Comparison of ENCODE assay signal across 9 mouse cellular contexts in genomic region chr9:58216402-58216801, GRCm38 (mm10). TPM values are rescaled to one million over a fixed set of nuclear protein-coding genes. Genes with fewer than 3 reads are reported as not detected.
DNase-seq lines count a peak whose midpoint lies in the region; ATAC-seq and TF ChIP-seq lines count a peak whose summit lies in the region.
"Had no signal": no experiment of that assay in that cellular context is flagged by ENCODE, and none has a peak within 500 bp of the region (broad histone marks: within the 10 kb centered on the region; RNA-seq: fewer than 3 reads in every experiment).

No protein-coding gene starts in this region.

- H3K4me1 ChIP-seq in kidney, embryonic 15.5 days, result peaks cover 45% of the 10 kb centered on the region
- H3K4me1 ChIP-seq in bone marrow macrophage, adult 2 months (ENCODE audit: control insufficient read depth, insufficient read depth, low read length), result no peaks in the 10 kb centered on the region
- H3K4me1 ChIP-seq in hindbrain, embryonic 12.5 days, result peaks cover 22% of the 10 kb centered on the region
- no peaks in the 10 kb centered on the region for H3K4me1 ChIP-seq in stomach, postnatal 0 days (replicated peaks; ENCODE audit: control insufficient read depth, insufficient read depth)

- no peak overlapping the region for H3K4me2 ChIP-seq in kidney, embryonic 15.5 days
- H3K4me2 ChIP-seq in hindbrain, embryonic 12.5 days (replicated peaks), result no peak overlapping the region
- no peak overlapping the region for H3K4me2 ChIP-seq in stomach, postnatal 0 days (replicated peaks; ENCODE audit: low read depth)
- H3K4me2 ChIP-seq: embryonic facial prominence, embryonic 13.5 days had no signal

- peak; percentile 33 for TF ChIP-seq CTCF in bone marrow macrophage, adult 2 months (IDR thresholded peaks at IDR 0.05; ENCODE audit: low read depth, low read length)
- peak; percentile 76 for TF ChIP-seq CTCF in stomach, postnatal 0 days (IDR thresholded peaks at IDR 0.05; ENCODE audit: low read depth)

- no peaks in the 10 kb centered on the region for H3K27me3 ChIP-seq in kidney, embryonic 15.5 days
- H3K27me3 ChIP-seq in hindbrain, embryonic 12.5 days, result no peaks in the 10 kb centered on the region
- no peaks in the 10 kb centered on the region for H3K27me3 ChIP-seq in stomach, postnatal 0 days (ENCODE audit: control insufficient read depth, insufficient read depth, low read length)
- H3K27me3 ChIP-seq: embryonic facial prominence, embryonic 13.5 days had no signal

- no peak overlapping the region for H3K4me3 ChIP-seq in kidney, embryonic 15.5 days (replicated peaks)
- no peak overlapping the region for H3K4me3 ChIP-seq in bone marrow macrophage, adult 2 months (ENCODE audit: insufficient read depth, low read length)
- no peak overlapping the region for H3K4me3 ChIP-seq in hindbrain, embryonic 12.5 days
- no peak overlapping the region for H3K4me3 ChIP-seq in stomach, postnatal 0 days (ENCODE audit: low read depth, low read length)
- H3K4me3 ChIP-seq: embryonic facial prominence, embryonic 13.5 days had no signal

- WGBS in kidney, embryonic 15.5 days, result 50% methylated on average over 6 of the region's 6 CpGs
- WGBS in hindbrain, embryonic 12.5 days, result 50% methylated on average over 6 of the region's 6 CpGs
- 53% methylated on average over 6 of the region's 6 CpGs for WGBS in stomach, postnatal 0 days

- H3K9me3 ChIP-seq in kidney, embryonic 15.5 days (replicated peaks), result no peaks in the 10 kb centered on the region
- no peaks in the 10 kb centered on the region for H3K9me3 ChIP-seq in hindbrain, embryonic 12.5 days (replicated peaks)
- no peaks in the 10 kb centered on the region for H3K9me3 ChIP-seq in stomach, postnatal 0 days (ENCODE audit: control insufficient read depth, low read length)
- H3K9me3 ChIP-seq: embryonic facial prominence, embryonic 13.5 days had no signal

- H3K36me3 ChIP-seq in kidney, embryonic 15.5 days, result peaks cover 26% of the 10 kb centered on the region
- no peaks in the 10 kb centered on the region for H3K36me3 ChIP-seq in hindbrain, embryonic 12.5 days
- peaks cover 7% of the 10 kb centered on the region; the same call in 1 of the 2 replicates for H3K36me3 ChIP-seq in stomach, postnatal 0 days (ENCODE audit: control insufficient read depth, insufficient read depth, low read length)

- no peak overlapping the region for H3K9ac ChIP-seq in kidney, embryonic 15.5 days
- no peak overlapping the region for H3K9ac ChIP-seq in hindbrain, embryonic 12.5 days
- no peak overlapping the region for H3K9ac ChIP-seq in stomach, postnatal 0 days (ENCODE audit: low read length)
- H3K9ac ChIP-seq: embryonic facial prominence, embryonic 13.5 days had no signal

- no peak; the same call in 1 of the 2 replicates for ATAC-seq in kidney, embryonic 15.5 days (replicated peaks; ENCODE audit: low FRiP score)
- ATAC-seq in hindbrain, embryonic 12.5 days (ENCODE audit: low FRiP score), result 0 out of 2 replicates have a peak, but pooled peaks have one; percentile 56
- no peak for ATAC-seq in stomach, postnatal 0 days (ENCODE audit: low FRiP score, low TSS enrichment)

- peak; percentile 64 for DNase-seq in kidney, adult 11 months
- DNase-seq in ES-CJ7 (ENCODE audit: low read depth, low spot score), result peak; percentile 83
- peak; percentile 49 for DNase-seq in lung, postnatal 10 days
- peak; percentile 41 for DNase-seq in stomach, postnatal 0 days (ENCODE audit: low spot score)
- no peak for DNase-seq in gastrocnemius, postnatal 25 days

- no peak for TF ChIP-seq POLR2A in bone marrow macrophage, adult 2 months (IDR thresholded peaks at IDR 0.05; ENCODE audit: borderline replicate concordance, low read depth, low read length)

- no peak for TF ChIP-seq EP300 in stomach, postnatal 0 days (optimal IDR thresholded peaks at IDR 0.05)

- no peak overlapping the region for H3K27ac ChIP-seq in kidney, embryonic 15.5 days
- H3K27ac ChIP-seq in bone marrow macrophage, adult 2 months (ENCODE audit: insufficient read depth, low read depth, low read length), result no peak overlapping the region
- H3K27ac ChIP-seq in hindbrain, embryonic 12.5 days, result no peak overlapping the region
- H3K27ac ChIP-seq in stomach, postnatal 0 days (replicated peaks), result no peak overlapping the region
- H3K27ac ChIP-seq: embryonic facial prominence, embryonic 13.5 days had no signal

RNA-seq across cellular contexts. Expression of gene Islr2, which starts 12.3 kb away (rescaled TPM):
- 0.39 and 0.51 TPM in 2 replicates for polyA plus RNA-seq in kidney, embryonic 15.5 days (2015; fragmentation: Nextera tagmentation; extraction: Ambion mirVana)
- not detected in 2 replicates for polyA plus RNA-seq in bone marrow macrophage, adult 2 months (2012; ENCODE audit: insufficient read depth, insufficient read length, missing spikeins)
- polyA plus RNA-seq in hindbrain, embryonic 12.5 days (2016; fragmentation: Nextera tagmentation; extraction: Ambion mirVana), result 9.2 and 10.4 TPM in 2 replicates
- 0.45 and 0.69 TPM in 2 replicates for polyA plus RNA-seq in stomach, postnatal 0 days (2015; fragmentation: Nextera tagmentation; extraction: Ambion mirVana)
- total RNA-seq in gastrocnemius, postnatal 25 days (2021), result 1 to 10 TPM; 4.2 to 4.6 TPM

RNA-seq across cellular contexts. Expression of gene Islr, which starts 12.3 kb away (rescaled TPM):
- polyA plus RNA-seq in kidney, embryonic 15.5 days (2015; fragmentation: Nextera tagmentation; extraction: Ambion mirVana), result 78.7 and 94.7 TPM in 2 replicates
- not detected in 2 replicates for polyA plus RNA-seq in bone marrow macrophage, adult 2 months (2012; ENCODE audit: insufficient read depth, insufficient read length, missing spikeins)
- 47.8 and 59.3 TPM in 2 replicates for polyA plus RNA-seq in hindbrain, embryonic 12.5 days (2016; fragmentation: Nextera tagmentation; extraction: Ambion mirVana)
- polyA plus RNA-seq in stomach, postnatal 0 days (2015; fragmentation: Nextera tagmentation; extraction: Ambion mirVana), result 46.5 and 58.7 TPM in 2 replicates
- total RNA-seq in gastrocnemius, postnatal 25 days (2021), result 10 to 100 TPM; 29.4 to 35.7 TPM

RNA-seq across cellular contexts. Expression of gene Pml, which starts 33.2 kb away (rescaled TPM):
- 21.0 and 24.7 TPM in 2 replicates for polyA plus RNA-seq in kidney, embryonic 15.5 days (2015; fragmentation: Nextera tagmentation; extraction: Ambion mirVana)
- 60.5 and 71.3 TPM in 2 replicates for polyA plus RNA-seq in bone marrow macrophage, adult 2 months (2012; ENCODE audit: insufficient read depth, insufficient read length, missing spikeins)
- polyA plus RNA-seq in hindbrain, embryonic 12.5 days (2016; fragmentation: Nextera tagmentation; extraction: Ambion mirVana), result 9.8 and 10.1 TPM in 2 replicates
- 5.2 and 6.7 TPM in 2 replicates for polyA plus RNA-seq in stomach, postnatal 0 days (2015; fragmentation: Nextera tagmentation; extraction: Ambion mirVana)
- total RNA-seq in gastrocnemius, postnatal 25 days (2021), result 1 to 10 TPM; 3.5 to 4.6 TPM

RNA-seq across cellular contexts. Expression of gene Stoml1, which starts 36.6 kb away (rescaled TPM):
- 29.9 and 33.6 TPM in 2 replicates for polyA plus RNA-seq in kidney, embryonic 15.5 days (2015; fragmentation: Nextera tagmentation; extraction: Ambion mirVana)
- polyA plus RNA-seq in bone marrow macrophage, adult 2 months (2012; ENCODE audit: insufficient read depth, insufficient read length, missing spikeins), result 21.3 and 25.2 TPM in 2 replicates
- polyA plus RNA-seq in hindbrain, embryonic 12.5 days (2016; fragmentation: Nextera tagmentation; extraction: Ambion mirVana), result 63.0 and 67.8 TPM in 2 replicates
- polyA plus RNA-seq in stomach, postnatal 0 days (2015; fragmentation: Nextera tagmentation; extraction: Ambion mirVana), result 19.9 and 20.4 TPM in 2 replicates
- 1 to 10 TPM; 6.5 to 8.8 TPM for total RNA-seq in gastrocnemius, postnatal 25 days (2021)

Comparison
In these comparisons a context has a peak if more than half of its experiments do, and no peak if none do; other contexts are left out.
1. RNA of gene Islr, which starts 12.3 kb away (polyA plus RNA-seq): 78.7 to 94.7 TPM in kidney, embryonic 15.5 days, 47.8 to 59.3 TPM in hindbrain, embryonic 12.5 days and 46.5 to 58.7 TPM in stomach, postnatal 0 days; not detected in bone marrow macrophage, adult 2 months; every median in the first group is over 10 times any median in the second.